Mouse (Mus musculus) right cerebral cortex, postnatal 36 days (tissue): ENCODE results near the gene Aacs.
"Not testable (repeated sequence)": the region's sequence is repeated elsewhere in the genome, so short reads cannot be mapped to it uniquely, and the experiment has no call there.

Source experiments
- DNase-seq, 2 experiments: peaks; one replicate each; pipeline ENCODE4 v3.0.0; 2022; ENCODE audit warnings: low spot score in 2 of 2, mixed read lengths in 1 of 2

Gene Aacs

GRCm38 (mm10) chr5:125465701-125466106 lies 9.9 kb upstream of the Aacs start:
- DNase-seq: peak; percentile 98 to 99

GRCm38 (mm10) chr5:125466483-125466882 lies 9.1 kb upstream of the Aacs start:
- DNase-seq: no peak

- DNase-seq: no peak
Measured at GRCm38 (mm10) chr5:125467261-125467660, 8.4 kb upstream of the Aacs start.

DNA sequence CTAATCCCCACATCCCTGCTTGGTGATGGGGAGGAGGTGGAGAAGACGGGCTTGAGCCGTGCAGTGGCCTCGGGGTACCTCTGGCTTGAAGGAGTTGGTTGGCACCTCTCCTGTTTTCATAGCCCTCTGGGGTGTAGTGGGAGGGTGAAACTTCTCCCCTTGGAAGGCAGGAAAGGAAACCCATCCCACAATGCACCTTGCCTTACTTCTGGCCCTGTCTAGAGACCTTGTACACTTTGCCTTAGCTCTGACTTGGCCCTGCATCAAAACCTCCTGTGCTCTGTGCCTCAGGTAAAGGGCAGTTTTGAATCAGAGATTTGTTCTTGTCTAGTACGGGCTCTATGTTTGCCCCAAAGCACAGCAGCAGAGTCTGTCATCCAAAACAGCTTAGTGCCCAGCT lies 4.9 kb upstream of the Aacs start:
- no peak for DNase-seq

GRCm38 (mm10) chr5:125472796-125473475 lies 2.7 kb upstream of the Aacs start:
- no peak for DNase-seq

DNA sequence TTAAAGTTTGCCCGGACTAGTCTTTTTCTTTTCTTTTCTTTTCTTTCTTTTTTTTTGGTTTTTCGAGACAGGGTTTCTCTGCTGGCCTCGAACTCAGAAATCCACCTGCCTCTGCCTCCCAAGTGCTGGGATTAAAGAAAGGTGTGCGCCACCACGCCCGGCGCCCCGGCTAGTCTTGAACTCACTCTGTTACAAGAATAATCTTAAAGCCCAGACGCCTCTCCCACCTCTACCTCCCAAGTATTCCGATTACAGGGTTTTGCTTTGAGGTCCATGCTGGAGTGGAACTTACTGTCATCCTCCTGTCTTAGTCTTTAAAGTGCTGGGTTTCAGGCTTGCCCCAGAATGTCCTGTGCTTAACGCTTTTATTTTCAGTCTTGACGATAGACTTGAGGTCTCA lies 584 bp upstream of the Aacs start:
- DNase-seq: no peak

GRCm38 (mm10) chr5:125476286-125476625 lies 642 bp downstream of the Aacs start:
- no peak for DNase-seq

- no peak for DNase-seq
Measured at GRCm38 (mm10) chr5:125476799-125477198, 1.2 kb downstream of the Aacs start.

DNA sequence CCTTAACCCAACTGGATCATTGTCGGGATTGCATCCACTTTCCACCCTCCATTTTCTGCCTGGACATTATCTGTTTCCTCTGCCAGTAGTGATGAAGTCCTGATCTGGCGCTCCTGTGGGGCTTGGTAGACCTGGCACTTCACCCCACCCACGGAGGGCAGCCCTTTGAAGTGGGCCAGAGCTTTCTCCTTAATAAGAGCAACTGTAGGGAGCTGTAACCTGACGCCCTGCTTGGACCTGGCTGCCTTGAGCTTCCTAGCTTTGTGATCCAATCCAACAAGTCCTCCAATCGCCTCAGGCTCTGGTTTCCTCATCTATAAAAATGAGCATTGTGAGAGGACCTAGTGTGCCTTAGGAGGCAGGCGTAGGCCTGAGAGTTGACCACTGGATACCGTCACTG lies 1.9 kb downstream of the Aacs start:
- DNase-seq: no peak

- DNase-seq: no peak
Measured at GRCm38 (mm10) chr5:125478037-125478436, 2.4 kb downstream of the Aacs start.

GRCm38 (mm10) chr5:125479376-125479775 lies 3.8 kb downstream of the Aacs start:
- no peak for DNase-seq

DNA sequence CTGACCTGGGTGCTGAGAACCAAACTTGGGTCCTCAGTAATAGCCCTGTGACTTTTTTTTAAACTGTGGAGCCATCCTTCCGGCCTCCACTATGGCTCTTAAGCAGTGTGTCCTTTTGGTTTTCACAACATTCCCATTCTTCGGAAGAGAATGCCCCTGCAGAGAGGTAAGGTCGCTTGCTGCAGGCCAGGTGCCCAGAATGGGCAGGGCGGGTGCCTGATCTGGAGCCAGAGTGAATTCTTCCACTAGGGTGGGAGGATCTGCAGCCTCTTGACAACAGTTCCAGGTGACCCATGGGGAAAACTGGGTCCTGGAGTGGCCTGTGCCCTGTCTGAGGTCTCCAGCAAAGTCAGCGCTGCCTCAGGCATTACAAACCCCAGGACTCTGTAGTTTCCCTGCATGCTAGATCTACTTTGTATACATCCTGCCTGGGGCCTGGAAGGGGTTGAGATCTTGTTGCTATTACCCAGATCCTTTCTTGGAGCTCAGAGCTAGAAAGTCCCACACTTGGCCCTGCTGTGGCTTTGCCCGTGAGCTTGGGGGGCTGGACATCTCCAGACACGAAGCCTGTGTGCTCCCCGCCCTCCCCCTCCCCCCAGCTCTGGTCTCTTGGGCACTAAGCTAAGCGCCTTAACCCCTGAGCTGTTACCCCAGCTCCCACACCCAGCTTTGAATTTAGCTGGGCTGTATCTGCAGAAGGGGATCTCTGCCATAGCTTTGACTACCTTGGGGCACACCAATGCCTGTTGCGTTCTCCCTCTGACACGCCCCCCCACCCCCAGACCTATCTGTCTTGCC lies 5.0 kb downstream of the Aacs start:
- DNase-seq: no peak

DNA sequence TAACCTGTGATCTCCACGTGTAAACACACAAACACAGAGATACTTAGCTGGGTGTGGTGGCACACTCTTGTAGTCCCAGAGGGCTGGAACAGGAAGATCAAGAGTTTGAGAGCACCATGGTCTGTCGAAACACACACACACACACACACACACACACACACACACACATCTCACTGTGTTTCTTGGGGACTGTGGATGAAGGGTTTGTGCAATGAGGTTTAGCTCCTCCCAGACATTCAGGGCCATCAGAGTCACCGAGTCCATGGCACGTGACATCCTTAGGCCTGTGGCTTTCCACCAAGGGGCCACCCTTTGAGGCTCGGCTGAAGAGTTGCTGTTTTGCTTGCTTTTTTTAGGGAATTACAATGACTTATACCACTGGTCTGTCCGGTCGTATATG lies 6.9 kb downstream of the Aacs start:
- no peak for DNase-seq

DNA sequence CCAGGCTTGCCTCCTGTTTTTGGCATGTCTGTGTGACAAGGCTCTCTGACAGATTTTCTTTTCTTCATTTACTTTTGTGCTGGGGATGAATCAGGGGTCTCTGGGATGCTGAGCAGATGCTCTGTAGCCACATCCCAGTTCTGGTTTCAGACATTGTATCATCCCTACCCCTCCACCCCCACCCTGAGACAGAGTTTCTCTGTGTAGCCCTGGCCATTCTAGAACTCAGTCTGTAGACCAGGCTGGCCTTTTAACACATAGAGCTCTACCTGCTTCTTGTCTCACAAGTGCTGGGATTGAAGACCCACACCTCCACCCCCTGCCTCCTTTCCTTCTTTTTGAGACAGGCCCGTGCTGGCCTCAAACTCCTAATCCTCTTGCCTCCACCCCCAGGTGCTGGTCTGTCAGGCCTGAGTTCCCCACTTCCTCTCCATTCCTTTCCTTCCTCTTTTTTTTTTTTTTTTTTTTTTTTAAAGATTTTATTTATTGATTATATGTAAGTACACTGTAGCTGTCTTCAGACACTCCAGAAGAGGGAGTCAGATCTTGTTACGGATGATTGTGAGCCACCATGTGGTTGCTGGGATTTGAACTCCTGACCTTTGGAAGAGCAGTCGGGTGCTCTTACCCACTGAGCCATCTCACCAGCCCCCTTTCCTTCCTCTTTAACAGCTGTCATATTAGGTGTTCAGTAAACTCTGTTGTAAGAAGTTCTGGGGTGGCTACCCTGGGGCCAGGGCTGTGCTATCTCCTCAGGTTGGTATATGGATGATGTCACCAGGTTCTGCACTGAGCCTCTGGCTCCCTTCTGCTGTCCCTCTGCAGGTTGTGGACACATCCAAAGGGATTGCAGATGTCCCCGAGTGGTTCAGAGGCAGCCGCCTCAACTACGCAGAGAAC lies 8.3 kb downstream of the Aacs start:
- no peak for DNase-seq

DNA sequence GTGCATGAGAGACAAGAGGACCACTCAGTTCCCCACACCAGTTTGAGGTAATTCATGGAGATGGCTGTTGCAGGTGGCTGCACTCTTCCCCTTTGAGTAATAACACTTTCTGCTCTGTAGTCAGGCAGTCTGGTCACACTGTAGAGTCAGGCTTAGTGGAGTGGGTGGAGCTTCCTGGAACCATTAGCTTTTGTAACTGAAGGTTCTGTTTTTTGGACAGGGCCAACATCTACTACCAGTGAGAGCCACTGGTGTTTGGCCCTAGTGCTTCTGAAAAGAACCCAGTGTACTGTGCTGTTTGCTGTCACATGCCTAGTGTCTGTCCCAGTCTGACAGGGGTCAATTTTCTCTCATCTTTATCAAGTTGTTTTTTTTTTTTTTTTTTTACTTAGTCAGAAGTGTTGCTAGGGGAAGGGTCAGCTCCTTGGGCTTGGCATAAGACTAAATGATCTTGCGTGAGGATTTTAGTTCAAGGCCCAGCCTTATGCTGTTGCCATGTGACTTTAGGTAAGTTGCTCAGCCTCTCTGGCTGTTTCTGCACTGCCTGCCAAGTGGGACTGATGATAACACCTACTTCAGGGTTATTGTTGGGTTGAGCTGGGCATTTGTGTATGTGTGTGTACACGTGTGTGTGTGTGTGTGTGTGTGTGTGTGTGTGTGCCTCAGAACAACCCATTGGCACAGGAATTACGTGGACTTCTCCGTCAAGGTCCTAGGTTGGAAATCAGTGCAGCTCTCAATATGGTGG lies 9.6 kb downstream of the Aacs start:
- no peak for DNase-seq

DNA sequence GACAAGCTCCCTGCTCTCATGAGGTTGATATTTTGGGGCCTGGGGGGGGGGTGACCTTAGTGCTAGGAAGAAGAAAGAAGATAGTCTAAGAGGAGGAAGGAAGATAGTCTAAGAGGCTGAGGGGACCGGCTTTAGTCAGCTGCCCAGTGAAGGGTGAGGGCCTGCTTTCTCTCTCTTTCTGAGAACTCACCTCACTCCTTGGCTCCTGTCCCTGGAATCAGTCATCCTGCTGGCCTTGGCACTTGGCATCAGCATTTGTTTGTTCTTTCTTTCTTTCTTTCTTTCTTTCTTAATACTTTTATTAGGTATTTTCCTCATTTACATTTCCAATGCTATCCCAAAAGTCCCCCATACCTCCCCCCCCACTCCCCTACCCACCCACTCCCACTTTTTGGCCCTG lies 10.5 kb downstream of the Aacs start:
- no peak for DNase-seq

GRCm38 (mm10) chr5:125487375-125488115 lies 11.9 kb downstream of the Aacs start:
- no peak for DNase-seq

DNA sequence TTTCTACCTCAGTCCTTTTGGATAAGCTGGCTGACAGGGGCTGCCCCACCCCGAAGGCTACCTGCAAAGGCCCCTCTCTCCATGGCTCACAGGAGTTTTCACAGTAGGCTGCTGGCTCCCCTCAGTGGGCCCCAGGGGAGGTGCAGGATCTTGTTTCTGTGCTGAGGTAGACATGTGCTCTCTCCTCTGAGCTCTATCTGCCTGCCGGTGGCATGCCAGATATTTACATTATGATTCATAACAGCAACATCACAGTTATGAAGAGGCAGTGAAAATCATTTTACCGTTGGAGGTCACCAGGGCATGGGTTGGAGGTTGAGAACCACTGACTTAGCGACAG lies 12.5 kb downstream of the Aacs start:
- no peak for DNase-seq

DNA sequence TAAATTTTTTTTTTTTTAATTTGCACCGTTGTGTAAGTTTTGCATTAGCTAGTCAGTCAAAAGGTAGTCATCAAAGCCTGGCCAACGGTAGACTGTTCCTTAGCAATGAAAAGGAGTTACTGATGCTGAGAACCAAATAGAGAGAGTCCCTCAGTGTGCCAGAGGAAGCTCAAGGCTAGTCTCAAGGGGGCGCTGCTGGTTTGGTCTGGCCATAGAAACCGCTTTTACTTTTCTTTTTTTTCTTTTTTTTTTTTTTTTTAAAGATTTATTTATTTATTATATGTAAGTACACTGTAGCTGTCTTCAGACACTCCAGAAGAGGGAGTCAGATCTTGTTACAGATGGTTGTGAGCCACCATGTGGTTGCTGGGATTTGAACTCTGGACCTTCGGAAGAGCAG lies 13.3 kb downstream of the Aacs start:
- not testable (repeated sequence) for DNase-seq

DNA sequence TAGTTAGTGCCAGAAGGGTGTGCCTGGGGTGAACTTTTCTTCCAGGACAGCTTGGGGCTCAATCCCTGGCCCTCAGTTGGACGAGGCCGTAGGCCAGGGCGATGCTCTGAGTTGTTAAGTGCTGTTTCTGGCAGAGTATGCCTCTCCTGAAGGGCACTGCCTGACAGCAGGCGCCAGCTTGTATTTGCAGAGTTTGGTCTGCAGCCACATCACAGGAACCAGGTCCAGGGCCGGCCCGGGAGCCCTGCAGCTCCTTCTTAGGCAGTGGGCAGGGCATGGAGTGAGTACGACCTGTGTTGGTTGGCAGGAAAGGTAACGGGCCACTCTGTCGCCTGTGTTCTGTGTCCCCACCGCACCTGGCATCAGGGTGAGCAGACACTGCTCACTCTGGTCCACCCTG lies 15.5 kb downstream of the Aacs start:
- no peak for DNase-seq
